Mouse (Mus musculus) lung, adult 2 months (tissue): ENCODE results near the gene Tcp10a.
"Not testable (repeated sequence)": the region's sequence is repeated elsewhere in the genome, so short reads cannot be mapped to it uniquely, and the experiment has no call there.

Experiments
- CTCF ChIP-seq: fragments of 200-500 bp; IDR thresholded peaks from 2 replicates; pipeline ENCODE4 v1.5.1; 2011; ENCODE audit warnings: mild to moderate bottlenecking, low read length, control low read depth; ENCODE audit not compliant: insufficient read depth
- POLR2A ChIP-seq: fragments of 200-500 bp; IDR thresholded peaks from 2 replicates; pipeline ENCODE4 v1.6.1; 2011; ENCODE audit warnings: low read depth, mild to moderate bottlenecking, control low read depth, low read length, borderline replicate concordance; ENCODE audit errors: extremely low read depth

- not testable (repeated sequence) for TF ChIP-seq CTCF, POLR2A
Observed at GRCm38 (mm10) chr17:7371879-7372278, 47.4 kb downstream of the Tcp10a start, which contains the start of gene Gm49630.
